Mouse (Mus musculus) ES-Bruce4 (cell line): ENCODE measurements around the gene Nelfb. TPM values are rescaled to one million over a fixed set of nuclear protein-coding genes. Genes with fewer than 3 reads are reported as not detected.

Experiments used
- H3K27ac ChIP-seq: 2 replicates; pipeline ENCODE4 v1.5.1; 2012; ENCODE audit warnings: low read length, inconsistent platforms; ENCODE audit not compliant: insufficient read depth
- H3K27me3 ChIP-seq: 2 replicates; pipeline ENCODE4 v1.6.1; 2012; ENCODE audit warnings: mild to moderate bottlenecking, low read length, inconsistent platforms; ENCODE audit not compliant: control insufficient read depth, poor library complexity, insufficient read depth, severe bottlenecking
- H3K36me3 ChIP-seq: 2 replicates; pipeline ENCODE4 v1.6.1; 2012; ENCODE audit warnings: inconsistent platforms, mild to moderate bottlenecking, low read length, moderate library complexity; ENCODE audit not compliant: control insufficient read depth, poor library complexity, insufficient read depth, severe bottlenecking
- H3K4me1 ChIP-seq: one replicate; pipeline ENCODE4 v1.8.1; 2011; ENCODE audit warnings: low read length; ENCODE audit not compliant: control insufficient read depth, insufficient read depth
- H3K4me3 ChIP-seq: 2 replicates; pipeline ENCODE4 v1.5.1; 2011; ENCODE audit warnings: low read depth, mild to moderate bottlenecking, low read length
- H3K9ac ChIP-seq: 2 replicates; pipeline ENCODE4 v1.6.1; 2012; ENCODE audit warnings: low read depth, mild to moderate bottlenecking, inconsistent platforms; ENCODE audit not compliant: poor library complexity, severe bottlenecking
- H3K9me3 ChIP-seq: replicated peaks from 2 replicates; pipeline ENCODE4 v1.6.1; 2012; ENCODE audit warnings: mild to moderate bottlenecking, low read length, inconsistent platforms; ENCODE audit not compliant: control insufficient read depth, poor library complexity, insufficient read depth, severe bottlenecking
- CTCF ChIP-seq: IDR thresholded peaks from one replicate; pipeline ENCODE4 v1.8.1; 2011; ENCODE audit warnings: low read depth, low read length
- EP300 ChIP-seq: IDR thresholded peaks from 2 replicates; pipeline ENCODE4 v1.6.1; 2011; ENCODE audit warnings: low read depth, low read length; ENCODE audit not compliant: insufficient read depth
- POLR2A ChIP-seq: IDR thresholded peaks from one replicate; pipeline ENCODE4 v1.8.1; 2011; ENCODE audit warnings: low read length; ENCODE audit not compliant: insufficient read depth
- polyA plus RNA-seq: library from polyadenylated mRNA; stranded (reverse); fragments of >200 nt; gene quantifications from 2 replicates; pipeline ENCODE4 v1.2.4, GENCODE M21; 2011; ENCODE audit warnings: low read depth; ENCODE audit not compliant: missing spikeins, insufficient read depth, insufficient read length

The Nelfb gene
- polyA plus RNA-seq, 1 experiment = 41.0 TPM

DNA sequence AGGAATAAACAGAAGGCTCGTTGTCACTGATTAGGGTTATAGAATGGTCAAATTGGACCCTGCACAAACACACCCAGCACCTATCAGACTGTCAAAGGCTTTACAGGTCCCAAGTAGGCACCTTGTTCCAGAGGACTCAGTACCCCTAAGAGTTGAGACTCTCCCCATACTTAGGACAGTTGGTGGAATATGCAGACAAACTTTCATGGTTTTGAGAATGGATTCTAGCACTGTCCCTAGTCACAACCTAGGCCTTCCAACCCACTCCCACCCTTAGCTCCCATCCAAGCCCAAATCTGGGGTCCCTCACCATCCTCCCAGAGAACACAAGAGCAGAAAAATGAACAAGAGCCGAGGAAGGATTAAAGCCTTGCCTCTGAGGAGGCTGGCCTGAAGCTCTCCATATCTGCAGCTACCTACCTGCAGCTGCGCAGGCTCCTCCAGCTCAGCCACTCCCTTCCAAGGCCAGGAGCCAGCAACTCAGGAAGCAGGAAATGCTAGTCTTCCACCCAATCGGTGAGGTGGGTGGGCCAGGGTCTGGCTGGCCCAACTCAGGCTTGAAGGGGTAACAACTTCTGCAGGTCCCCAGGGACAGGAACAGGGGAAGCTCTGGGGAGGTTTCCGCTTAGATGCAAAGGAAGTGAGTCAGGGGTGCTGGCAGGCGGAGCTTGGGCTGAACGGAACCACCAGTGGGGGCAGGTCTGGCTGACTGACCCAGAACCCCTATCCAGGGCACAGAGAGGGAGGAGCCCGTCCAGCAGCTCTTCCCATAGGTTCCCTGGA lies 14.9 kb downstream of the Nelfb start, which contains the start of gene Tor4a:
Gene Tor4a (minus strand): TSS at position 715 of the 783 bp plus-strand sequence.
- H3K9me3 ChIP-seq = no peaks in the 10 kb centered on the region
- H3K4me3 ChIP-seq = peak within 1 kb of the TSS; percentile 55
- peak within 1 kb of the TSS; percentile 68 for H3K27ac ChIP-seq
- no peaks in the 10 kb centered on the region for H3K27me3 ChIP-seq
- peak within 1 kb of the TSS; percentile 8 for H3K9ac ChIP-seq
- H3K4me1 ChIP-seq = no peaks in the 10 kb centered on the region
- peaks cover 15% of the 10 kb centered on the region for H3K36me3 ChIP-seq
- TF ChIP-seq EP300 (no peak), CTCF (no peak), POLR2A (no peak)

DNA sequence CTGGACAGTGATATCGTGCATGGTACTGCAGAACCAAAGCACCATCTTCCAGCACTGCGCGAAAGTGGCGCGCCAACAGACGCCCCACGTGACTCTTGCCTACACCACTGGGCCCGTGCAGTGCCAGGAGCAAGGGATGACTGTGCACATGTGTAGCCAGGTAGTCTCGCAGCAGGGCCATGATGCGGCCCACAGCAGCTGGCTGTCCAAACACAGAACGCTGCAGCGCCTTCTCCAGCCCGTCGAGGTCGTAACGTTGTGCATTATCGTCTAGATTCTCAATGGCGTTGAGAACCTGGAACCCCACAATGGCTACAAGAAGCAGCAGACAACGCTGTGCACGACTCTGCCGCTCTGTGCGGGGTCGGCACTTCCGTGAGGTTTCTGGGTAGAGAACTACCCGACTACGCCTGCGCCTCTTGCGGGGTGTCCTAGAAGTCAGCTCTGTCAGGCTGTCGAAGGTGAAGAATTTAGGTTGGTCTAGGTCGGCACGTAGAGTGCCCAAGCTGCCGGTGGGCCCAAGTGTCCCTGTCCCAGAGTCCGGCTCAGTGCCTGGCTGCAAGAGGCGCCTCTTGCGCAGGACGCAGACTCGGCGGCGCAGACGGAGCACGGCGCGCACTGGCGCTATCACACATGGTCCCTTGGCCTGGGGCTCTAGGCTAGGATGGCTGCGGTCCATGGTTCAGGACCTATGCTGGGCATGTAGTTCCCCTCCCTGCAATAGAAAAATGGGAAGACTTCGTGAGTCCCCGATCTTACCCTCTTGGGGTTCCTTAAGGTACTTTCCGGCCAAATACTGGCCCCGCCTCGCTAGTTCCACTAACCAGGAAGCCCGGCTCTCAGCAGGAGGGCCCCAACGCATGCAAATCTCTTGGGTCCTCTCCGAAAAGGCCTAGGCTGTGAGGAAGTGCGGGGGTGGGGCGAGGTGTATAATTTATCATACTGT lies 15.8 kb downstream of the Nelfb start:
- H3K27ac ChIP-seq = 0 out of 2 replicates have a peak overlapping the region, but pooled peaks have one; percentile 0
- TF ChIP-seq CTCF (no peak), POLR2A (no peak), EP300 (no peak)
- peaks cover 9% of the 10 kb centered on the region; the same call in 1 of the 2 replicates for H3K36me3 ChIP-seq
- H3K9ac ChIP-seq = peak overlapping the region; percentile 8
- no peaks in the 10 kb centered on the region for H3K27me3 ChIP-seq
- no peaks in the 10 kb centered on the region for H3K4me1 ChIP-seq
- H3K9me3 ChIP-seq = no peaks in the 10 kb centered on the region
- peak overlapping the region; percentile 55 for H3K4me3 ChIP-seq

DNA sequence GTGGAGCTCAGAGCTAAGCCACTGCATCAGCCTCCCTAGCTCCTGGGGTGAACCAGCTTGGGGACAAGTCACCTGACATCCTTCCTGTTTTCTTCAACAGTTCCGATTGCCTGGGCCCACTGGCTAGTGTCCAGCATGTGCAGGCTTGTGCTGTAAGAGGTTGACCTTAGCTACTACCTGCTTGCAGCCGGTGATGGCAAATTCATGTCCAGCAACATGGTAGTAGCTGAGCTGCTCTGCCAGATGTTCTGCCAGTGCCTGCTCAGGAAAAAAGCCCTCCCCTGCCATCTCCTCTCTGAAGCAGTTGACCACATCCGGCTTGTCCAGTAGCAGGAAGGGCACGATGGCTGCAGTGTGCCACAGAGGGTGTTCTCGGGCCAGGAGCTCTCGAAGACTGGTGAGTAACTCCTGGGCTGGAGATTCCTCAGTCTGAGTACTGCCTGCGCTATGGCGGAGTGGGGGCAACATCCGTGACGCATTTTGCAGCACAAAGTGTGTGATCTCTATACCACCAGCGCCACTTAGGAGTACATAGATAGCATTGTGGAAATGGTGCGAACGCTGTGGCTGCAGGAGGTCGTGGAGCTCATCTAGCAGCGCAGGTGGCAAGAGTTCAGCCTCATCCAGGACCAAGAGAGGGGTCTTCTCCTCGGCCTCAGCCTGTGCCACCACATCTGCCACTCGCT lies 16.7 kb downstream of the Nelfb start:
- H3K27me3 ChIP-seq = no peaks in the 10 kb centered on the region
- peak overlapping the region; percentile 55 for H3K4me3 ChIP-seq

DNA sequence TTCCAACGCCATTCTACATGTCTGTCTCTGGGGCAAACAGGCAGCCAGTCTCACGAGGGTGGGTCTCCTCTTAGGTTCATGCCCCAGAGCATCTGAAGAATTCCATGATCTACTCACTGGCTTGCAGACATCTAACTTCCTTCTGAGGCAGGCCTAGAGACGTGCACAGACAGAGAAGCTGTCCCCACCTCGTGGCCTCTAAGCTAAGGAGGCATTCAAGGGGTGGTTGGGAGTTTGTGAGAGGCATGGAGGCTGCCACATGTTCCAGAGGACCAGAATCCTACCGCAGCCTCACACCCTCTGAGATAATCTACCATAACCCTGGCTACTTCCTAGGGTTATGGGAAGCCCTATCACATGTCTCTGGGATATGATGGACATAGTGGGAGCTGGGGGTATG lies 17.3 kb downstream of the Nelfb start:
- H3K9me3 ChIP-seq = no peaks in the 10 kb centered on the region
- no peak overlapping the region for H3K27ac ChIP-seq
- no peak overlapping the region for H3K4me3 ChIP-seq
- no peak overlapping the region for H3K9ac ChIP-seq
- no peaks in the 10 kb centered on the region for H3K27me3 ChIP-seq
- TF ChIP-seq EP300 (no peak), CTCF (no peak), POLR2A (no peak)
- H3K4me1 ChIP-seq = no peaks in the 10 kb centered on the region
- no peaks in the 10 kb centered on the region for H3K36me3 ChIP-seq

More for the DNA sequence above, 16.7 kb downstream of the Nelfb start:
- Histone ChIP-seq H3K27ac (no peak overlapping the region), H3K4me1 (no peaks in the 10 kb centered on the region), H3K9ac (0 out of 2 replicates have a peak overlapping the region, but pooled peaks have one; percentile 8), H3K36me3 (0 out of 2 replicates have a peak, but pooled peaks cover under 1% of the 10 kb centered on the region), H3K9me3 (no peaks in the 10 kb centered on the region)
- no peak for TF ChIP-seq EP300
- TF ChIP-seq CTCF = no peak
- TF ChIP-seq POLR2A = no peak

DNA sequence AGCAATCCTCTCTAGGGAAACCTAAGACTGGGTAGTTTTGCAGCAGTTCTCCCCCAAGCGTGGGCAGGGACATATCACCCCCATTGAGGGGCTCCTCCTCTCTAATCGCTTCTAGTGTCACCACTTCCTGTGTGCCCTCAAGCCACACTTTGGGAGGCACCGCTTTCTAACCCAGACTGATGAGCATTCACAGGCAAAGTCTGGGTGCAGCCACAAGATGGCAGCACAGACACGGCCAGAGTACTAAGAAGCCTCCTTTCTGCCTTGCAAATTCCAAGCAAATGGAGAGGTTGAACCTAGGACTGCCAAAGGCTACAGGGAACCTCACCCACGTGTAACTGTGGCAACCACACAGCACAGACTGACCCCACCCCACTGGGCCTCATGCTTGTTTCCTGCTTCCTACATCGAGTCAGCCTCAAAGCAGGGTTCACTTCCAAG lies 17.9 kb downstream of the Nelfb start:
- Histone ChIP-seq H3K27me3 (no peaks in the 10 kb centered on the region), H3K9me3 (no peaks in the 10 kb centered on the region), H3K27ac (no peak overlapping the region), H3K36me3 (no peaks in the 10 kb centered on the region), H3K4me1 (no peaks in the 10 kb centered on the region), H3K9ac (no peak overlapping the region), H3K4me3 (no peak overlapping the region)
- peak; percentile 97 for TF ChIP-seq CTCF
- 0 out of 2 replicates have a peak, but pooled peaks have one; percentile 60 for TF ChIP-seq EP300
- no peak for TF ChIP-seq POLR2A
